Mouse (Mus musculus) midbrain, embryonic 10.5 days (tissue): ENCODE data around the gene Zfp106. TPM values are rescaled to one million over a fixed set of nuclear protein-coding genes. Genes with fewer than 3 reads are reported as not detected.

Experiments
- DNase-seq: peaks from one replicate; pipeline ENCODE4 v3.0.0-alpha.2; 2017; ENCODE audit warnings: low spot score
- H3K27ac ChIP-seq: fragments of 300-500 bp; sonication (generic); replicated peaks from 2 replicates; pipeline ENCODE4 v1.5.1; 2016; ENCODE audit warnings: mild to moderate bottlenecking
- H3K27me3 ChIP-seq: fragments of 300-500 bp; sonication (generic); 2 replicates; pipeline ENCODE4 v1.6.1; 2016; ENCODE audit warnings: low read depth, mild to moderate bottlenecking; ENCODE audit not compliant: poor library complexity, severe bottlenecking
- H3K36me3 ChIP-seq: fragments of 300-500 bp; sonication (generic); 2 replicates; pipeline ENCODE4 v1.6.1; 2016; ENCODE audit warnings: mild to moderate bottlenecking, moderate library complexity
- H3K4me1 ChIP-seq: fragments of 300-500 bp; sonication (generic); 2 replicates; pipeline ENCODE4 v1.6.1; 2016
- H3K4me3 ChIP-seq: fragments of 300-500 bp; sonication (generic); 2 replicates; pipeline ENCODE4 v1.5.1; 2016; ENCODE audit warnings: mild to moderate bottlenecking, moderate library complexity
- H3K9me3 ChIP-seq: fragments of 300-500 bp; sonication (generic); replicated peaks from 2 replicates; pipeline ENCODE4 v1.6.1; 2016; ENCODE audit warnings: mild to moderate bottlenecking
- WGBS: fragments of 180-500 bp; shearing (Covaris S2); methylation state at CpG from one replicate; pipeline ENCODE4 v1.1.7; 2016; 5-methylcytosine and 5-hydroxymethylcytosine counted together
- polyA plus RNA-seq: library from polyadenylated mRNA; unstranded; fragments of >200 nt; fragmentation: Nextera tagmentation; extraction: Ambion mirVana; gene quantifications from 2 replicates; pipeline ENCODE4 v1.2.1, GENCODE M21; 2016

Gene Zfp106
- polyA plus RNA-seq, 1 experiment from 2014 or later = 76.2 TPM

- H3K27me3 ChIP-seq = no peaks in the 10 kb centered on the region
- H3K4me3 ChIP-seq = no peak overlapping the region
Observed at GRCm38 (mm10) chr2:120482506-120483389, 80.9 kb downstream of the Zfp106 start.

GRCm38 (mm10) chr2:120481921-120482320, 81.7 kb downstream of the Zfp106 start:
- Histone ChIP-seq H3K9me3 (no peaks in the 10 kb centered on the region), H3K4me3 (no peak overlapping the region), H3K27ac (no peak overlapping the region), H3K27me3 (no peaks in the 10 kb centered on the region), H3K36me3 (no peaks in the 10 kb centered on the region), H3K4me1 (peaks cover 6% of the 10 kb centered on the region)
- no peak for DNase-seq
- 83% methylated on average over 8 of the region's 8 CpGs for WGBS

More at GRCm38 (mm10) chr2:120482506-120483389, 80.9 kb downstream of the Zfp106 start:
- no peaks in the 10 kb centered on the region for H3K36me3 ChIP-seq
- no peaks in the 10 kb centered on the region for H3K4me1 ChIP-seq
- no peaks in the 10 kb centered on the region for H3K9me3 ChIP-seq
- no peak for DNase-seq
- 86% methylated on average over 8 of the region's 8 CpGs for WGBS
- H3K27ac ChIP-seq = no peak overlapping the region

- no peaks in the 10 kb centered on the region for H3K27me3 ChIP-seq
- no peak overlapping the region for H3K4me3 ChIP-seq
- H3K9me3 ChIP-seq = no peaks in the 10 kb centered on the region
- no peaks in the 10 kb centered on the region for H3K36me3 ChIP-seq
- WGBS = 60% methylated on average over 3 of the region's 3 CpGs
- H3K4me1 ChIP-seq = peaks cover 19% of the 10 kb centered on the region
- H3K27ac ChIP-seq = no peak overlapping the region
- DNase-seq = peak; percentile 63
Observed at GRCm38 (mm10) chr2:120478600-120478999, 85.0 kb downstream of the Zfp106 start.

GRCm38 (mm10) chr2:120476277-120477087, 87.2 kb downstream of the Zfp106 start:
- Histone ChIP-seq H3K4me1 (peaks cover 19% of the 10 kb centered on the region), H3K9me3 (no peaks in the 10 kb centered on the region), H3K27ac (peak overlapping the region; percentile 81), H3K27me3 (no peaks in the 10 kb centered on the region), H3K36me3 (no peaks in the 10 kb centered on the region), H3K4me3 (peak overlapping the region; percentile 16)
- DNase-seq = peak; percentile 60
- 50% methylated on average over 13 of the region's 13 CpGs for WGBS

- WGBS = 74% methylated on average over 4 of the region's 4 CpGs
- Histone ChIP-seq H3K36me3 (no peaks in the 10 kb centered on the region), H3K27me3 (no peaks in the 10 kb centered on the region), H3K27ac (no peak overlapping the region), H3K4me1 (peaks cover 3% of the 10 kb centered on the region), H3K9me3 (no peaks in the 10 kb centered on the region), H3K4me3 (no peak overlapping the region)
- DNase-seq = no peak
Observed at GRCm38 (mm10) chr2:120470856-120471255, 92.8 kb downstream of the Zfp106 start.

- no peak for DNase-seq
- no peaks in the 10 kb centered on the region for H3K27me3 ChIP-seq
- no peaks in the 10 kb centered on the region for H3K36me3 ChIP-seq
- H3K4me1 ChIP-seq = no peaks in the 10 kb centered on the region
- WGBS = 95% methylated on average over 10 of the region's 10 CpGs
- no peak overlapping the region for H3K4me3 ChIP-seq
- no peaks in the 10 kb centered on the region for H3K9me3 ChIP-seq
- H3K27ac ChIP-seq = no peak overlapping the region
Observed at GRCm38 (mm10) chr2:120469715-120470114, 93.9 kb downstream of the Zfp106 start.

GRCm38 (mm10) chr2:120469220-120469619, 94.4 kb downstream of the Zfp106 start:
- no peaks in the 10 kb centered on the region for H3K4me1 ChIP-seq
- H3K4me3 ChIP-seq = no peak overlapping the region
- no peak for DNase-seq
- 87% methylated on average over 3 of the region's 3 CpGs for WGBS
- H3K27me3 ChIP-seq = no peaks in the 10 kb centered on the region
- H3K9me3 ChIP-seq = no peaks in the 10 kb centered on the region
- H3K36me3 ChIP-seq = no peaks in the 10 kb centered on the region
- H3K27ac ChIP-seq = no peak overlapping the region

- no peak overlapping the region for H3K27ac ChIP-seq
- H3K27me3 ChIP-seq = no peaks in the 10 kb centered on the region
- no peak overlapping the region for H3K4me3 ChIP-seq
- no peak for DNase-seq
- no peaks in the 10 kb centered on the region for H3K9me3 ChIP-seq
- no peaks in the 10 kb centered on the region for H3K4me1 ChIP-seq
- no peaks in the 10 kb centered on the region for H3K36me3 ChIP-seq
Observed at GRCm38 (mm10) chr2:120468011-120468410, 95.6 kb downstream of the Zfp106 start.

GRCm38 (mm10) chr2:120465397-120465785, 98.3 kb downstream of the Zfp106 start:
- no peaks in the 10 kb centered on the region for H3K27me3 ChIP-seq
- no peaks in the 10 kb centered on the region for H3K9me3 ChIP-seq
- H3K36me3 ChIP-seq = no peaks in the 10 kb centered on the region
- WGBS = 88% methylated on average over 5 of the region's 5 CpGs
- no peak for DNase-seq
- no peaks in the 10 kb centered on the region for H3K4me1 ChIP-seq
- H3K27ac ChIP-seq = no peak overlapping the region
- H3K4me3 ChIP-seq = no peak overlapping the region

- Histone ChIP-seq H3K4me3 (no peak overlapping the region), H3K9me3 (no peaks in the 10 kb centered on the region), H3K4me1 (no peaks in the 10 kb centered on the region), H3K36me3 (no peaks in the 10 kb centered on the region), H3K27me3 (no peaks in the 10 kb centered on the region), H3K27ac (no peak overlapping the region)
- DNase-seq = no peak
- 89% methylated on average over 2 of the region's 2 CpGs for WGBS
Observed at GRCm38 (mm10) chr2:120464732-120465396, 98.8 kb downstream of the Zfp106 start.

GRCm38 (mm10) chr2:120464091-120464490, 99.6 kb downstream of the Zfp106 start:
- Histone ChIP-seq H3K27ac (no peak overlapping the region), H3K4me1 (no peaks in the 10 kb centered on the region), H3K9me3 (no peaks in the 10 kb centered on the region), H3K36me3 (no peaks in the 10 kb centered on the region), H3K4me3 (no peak overlapping the region), H3K27me3 (no peaks in the 10 kb centered on the region)
- WGBS = 75% methylated on average over 8 of the region's 8 CpGs
- no peak for DNase-seq

GRCm38 (mm10) chr2:120463328-120463727, 100.3 kb downstream of the Zfp106 start:
- H3K27me3 ChIP-seq = no peaks in the 10 kb centered on the region
- 94% methylated on average over 7 of the region's 7 CpGs for WGBS
- no peaks in the 10 kb centered on the region for H3K36me3 ChIP-seq
- H3K9me3 ChIP-seq = no peaks in the 10 kb centered on the region
- no peak overlapping the region for H3K27ac ChIP-seq
- H3K4me3 ChIP-seq = no peak overlapping the region
- no peak for DNase-seq
- H3K4me1 ChIP-seq = no peaks in the 10 kb centered on the region
